Mouse (Mus musculus) T-helper 17 cell (primary cell): ENCODE measurements at regions not wholly inside any gene's neighbourhood (a gene's known extent, or its start where the extent isn't known, plus 50 kb on each side); places are given as distances from the start of the nearest gene placed in this dataset.

Experiments
- in situ Hi-C, 2 experiments: fragments of 300-600 bp; cut with MboI, MseI; formaldehyde crosslinking; loops; 1 replicate in 1 of 2; 2 replicates in 1 of 2; pipeline ENCODE4 v1.15.1; 2025; ENCODE audit warnings: high pct_unique_total_duplicates in 2 of 2

DNA sequence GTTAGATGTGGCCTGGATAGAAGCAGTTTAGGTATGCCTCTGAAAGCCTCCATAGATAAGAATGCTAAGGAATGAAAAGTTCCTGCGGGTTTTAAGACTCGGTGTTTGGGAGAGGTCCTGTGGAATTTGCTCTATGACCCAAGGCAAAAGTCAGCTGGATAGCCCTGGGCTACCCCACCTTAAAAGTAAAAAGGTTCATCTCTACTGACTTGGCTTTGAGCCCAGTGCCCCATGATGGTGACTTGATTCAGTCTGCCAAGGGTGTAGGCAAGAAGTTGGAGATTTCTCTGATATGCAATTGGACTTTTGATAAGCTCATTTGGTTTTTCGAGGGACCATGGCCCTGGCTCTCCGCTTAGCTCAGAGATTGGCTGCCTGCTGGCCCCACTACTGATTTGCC, 78.8 kb upstream of the Herc3 start:
- in situ Hi-C loops: no loop called here

DNA sequence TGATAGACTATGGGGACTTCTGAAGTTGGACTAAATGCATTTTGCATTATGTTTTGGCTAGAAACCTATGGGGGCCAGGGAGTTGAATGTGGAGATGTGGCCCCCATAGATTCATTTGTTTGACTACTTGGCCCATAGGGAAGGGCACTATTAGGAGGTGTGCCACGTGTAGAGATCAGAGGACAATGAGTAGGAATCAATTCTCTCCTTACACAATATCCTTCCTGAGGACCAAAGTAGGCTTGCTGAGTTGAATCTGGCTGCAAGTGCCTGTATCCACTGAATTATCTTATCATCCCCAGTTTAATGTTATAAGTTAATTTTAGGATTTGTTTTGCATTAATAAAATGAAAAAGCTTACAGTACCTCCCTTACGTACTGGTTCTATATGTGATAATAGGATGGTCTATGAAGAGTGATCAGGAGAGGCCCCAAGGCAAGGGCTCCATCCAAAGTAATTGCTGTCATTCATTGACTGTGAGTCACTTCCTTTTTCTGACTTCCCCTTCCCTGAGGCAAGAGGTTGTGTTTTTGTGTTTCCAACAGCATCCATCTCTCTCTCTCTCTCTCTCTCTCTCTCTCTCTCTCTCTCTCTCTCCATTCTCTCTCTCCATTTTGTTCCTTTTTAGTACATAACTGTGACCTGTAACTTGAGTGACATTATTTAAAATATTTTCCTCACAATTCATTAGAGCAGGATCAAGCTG, 74.8 kb upstream of the Herc3 start:
- in situ Hi-C loops: loop anchor here in 1 of 2 experiments (5.0 kb wide), 1 partner anchor 144 kb away; no protein-coding TSS in a partner anchor

DNA sequence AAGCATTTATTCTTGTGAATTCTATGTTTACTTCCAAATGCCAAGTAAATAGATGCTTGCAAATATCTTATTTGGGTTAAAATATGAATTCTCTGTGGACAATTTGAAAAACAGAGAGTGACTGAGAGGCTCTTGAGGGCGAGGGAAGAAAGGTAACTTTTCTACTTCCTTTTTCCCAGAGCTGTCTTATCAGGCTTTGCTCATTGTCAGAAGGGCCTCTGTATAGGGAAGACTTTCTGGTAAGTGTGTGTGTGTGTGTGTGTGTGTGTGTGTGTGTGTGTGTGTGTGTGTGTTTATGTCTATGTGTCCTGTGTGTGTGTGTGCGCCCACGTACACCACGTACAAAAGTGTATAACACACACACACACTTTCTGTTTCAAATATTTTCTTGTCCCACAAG, 73.9 kb upstream of the Herc3 start:
- in situ Hi-C loops: loop anchor here in 1 of 2 experiments (5.0 kb wide), 1 partner anchor 145 kb away; no protein-coding TSS in a partner anchor

DNA sequence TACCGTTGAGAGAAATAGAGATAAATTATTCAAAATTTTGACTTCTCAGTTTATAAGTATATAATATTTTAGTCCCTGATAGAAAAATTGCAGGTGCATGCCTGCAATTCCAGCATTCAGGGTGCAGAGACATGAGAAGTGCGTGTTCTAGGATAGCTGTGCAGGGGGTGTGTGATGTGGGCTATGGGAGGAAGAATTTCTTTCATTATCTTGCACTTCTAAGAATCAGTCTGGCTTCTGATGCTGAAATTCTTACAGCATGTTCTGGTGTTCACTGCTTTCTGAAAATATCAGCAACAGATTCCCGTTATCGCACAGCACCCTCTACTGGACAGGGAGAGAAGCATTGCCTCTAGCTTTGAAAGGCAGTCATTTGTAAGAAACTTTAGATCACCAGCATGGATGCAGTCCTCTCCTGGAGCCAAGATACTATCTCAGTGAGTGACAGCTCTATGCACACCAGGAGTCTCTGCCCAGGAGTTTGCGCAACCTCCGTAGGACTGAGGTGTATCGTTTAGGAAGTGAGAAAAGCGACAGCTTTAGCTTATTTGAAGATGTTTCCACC, 60.5 kb upstream of the Herc3 start:
- in situ Hi-C loops: loop anchor here in 1 of 2 experiments (5.0 kb wide), 1 partner anchor 168 kb away; no protein-coding TSS in a partner anchor

DNA sequence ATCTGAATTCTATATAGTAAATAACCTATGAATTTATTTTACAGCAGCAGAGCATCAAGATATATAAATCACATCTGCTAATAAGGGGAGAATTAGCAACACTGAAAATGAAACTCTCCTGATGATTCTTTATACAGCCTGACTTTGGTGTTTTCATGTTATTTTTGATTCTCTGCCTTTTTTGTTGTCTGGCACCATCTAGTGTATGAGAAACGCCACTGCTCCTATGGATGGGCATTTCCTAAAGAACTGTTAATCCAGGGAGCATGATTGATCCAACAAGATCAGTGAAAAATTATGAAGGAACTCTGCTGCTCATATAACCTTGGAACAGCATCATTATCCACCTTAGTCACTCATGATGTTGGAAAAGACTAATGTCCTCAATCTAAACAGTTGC, 59.3 kb upstream of the Herc3 start:
- in situ Hi-C loops: loop anchor here in 1 of 2 experiments (5.0 kb wide), 1 partner anchor 170 kb away; no protein-coding TSS in a partner anchor
